25 mouse cellular contexts compared by ENCODE assay signal in the genomic region with DNA sequence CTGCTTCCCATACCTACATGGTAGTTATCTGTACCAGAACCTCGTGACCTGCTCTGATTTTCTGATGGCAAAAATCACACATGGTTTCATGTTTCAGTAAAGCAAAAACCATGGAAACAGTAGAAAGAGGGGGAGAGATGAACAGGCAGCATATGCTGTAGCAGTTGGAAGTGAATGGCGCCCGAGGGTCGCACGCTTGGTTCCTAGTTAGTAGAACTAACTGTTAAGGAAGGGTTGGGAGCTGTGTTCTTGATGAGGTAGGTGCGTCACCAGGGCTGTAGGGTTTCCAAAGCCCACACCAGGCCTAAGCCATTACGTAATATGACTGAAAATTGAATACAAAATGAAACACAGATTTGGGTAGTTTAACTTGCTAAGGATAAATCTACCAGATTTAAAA.
DNase-seq lines count a peak whose midpoint lies in the region; ATAC-seq and TF ChIP-seq lines count a peak whose summit lies in the region.
"Had no signal": no experiment of that assay in that cellular context is flagged by ENCODE, and none has a peak within 500 bp of the region (broad histone marks: within the 10 kb centered on the region; RNA-seq: fewer than 3 reads in every experiment).

No protein-coding gene starts in this region.

- H3K27ac ChIP-seq in layer of hippocampus, adult 2 months: peak overlapping the region; percentile 79
- H3K27ac ChIP-seq in intestine, embryonic 16.5 days (ENCODE audit: low read length): no peak overlapping the region
- H3K27ac ChIP-seq: embryonic facial prominence, embryonic 10.5 days; embryonic facial prominence, embryonic 12.5 days; forebrain, embryonic 13.5 days; forebrain, embryonic 15.5 days had no signal

- no peak overlapping the region for H3K4me3 ChIP-seq in layer of hippocampus, adult 2 months
- H3K4me3 ChIP-seq in intestine, embryonic 16.5 days (ENCODE audit: low read length): no peak overlapping the region
- H3K4me3 ChIP-seq: embryonic facial prominence, embryonic 10.5 days; embryonic facial prominence, embryonic 12.5 days; forebrain, embryonic 13.5 days; forebrain, embryonic 15.5 days had no signal

- DNase-seq in layer of hippocampus, adult 11-12 months (ENCODE audit: low spot score): peak; percentile 35
- no peak for DNase-seq in layer of hippocampus, adult 9-10 months (ENCODE audit: low spot score)
- peak; percentile 35 to 49 for DNase-seq in layer of hippocampus, adult 2 months (ENCODE audit: low spot score in 2 of 2)
- DNase-seq in layer of hippocampus, adult 8-10 months (ENCODE audit: low spot score in 2 of 2): peak; percentile 25 to 43
- peak; percentile 35 to 65 for DNase-seq in layer of hippocampus, postnatal 14 days (ENCODE audit: low spot score in 2 of 2)
- DNase-seq in frontal cortex, postnatal 10 days (ENCODE audit: low spot score in 2 of 2): no peak
- DNase-seq: adrenal gland, adult 8-10 months; adrenal gland, postnatal 14 days; adrenal gland, postnatal 36 days; cerebellum, adult 11-12 months; cerebellum, adult 2 months; cerebellum, adult 9-10 months; cerebellum, postnatal 10 days; cerebellum, postnatal 25 days had no signal

- H3K27me3 ChIP-seq in intestine, embryonic 16.5 days (replicated peaks; ENCODE audit: control insufficient read depth, insufficient read depth, low read length): no peaks in the 10 kb centered on the region
- H3K27me3 ChIP-seq: CH12.LX; embryonic facial prominence, embryonic 12.5 days; forebrain, embryonic 13.5 days; forebrain, embryonic 15.5 days; Patski had no signal

- no peak for ATAC-seq in monocyte, adult 5-6 weeks (replicated peaks; ENCODE audit: insufficient number of reproducible peaks, low FRiP score, low TSS enrichment, poor library complexity, severe bottlenecking)
- no peak for ATAC-seq in intestine, embryonic 16.5 days
- ATAC-seq: activated CD4-positive, CD25-positive, alpha-beta regulatory T cell, adult 4 months; CD4-positive, CD25-positive, alpha-beta regulatory T cell, adult 4 months; forebrain, embryonic 13.5 days; forebrain, embryonic 15.5 days; Patski had no signal

- no peak overlapping the region for H3K4me2 ChIP-seq in intestine, embryonic 16.5 days (ENCODE audit: low read depth, low read length)
- H3K4me2 ChIP-seq: embryonic facial prominence, embryonic 12.5 days; forebrain, embryonic 13.5 days; forebrain, embryonic 15.5 days had no signal

- WGBS in intestine, embryonic 16.5 days: 95% methylated on average over 7 of the region's 7 CpGs

- TF ChIP-seq CTCF in layer of hippocampus, adult 2 months (conservative IDR thresholded peaks at IDR 0.05): no peak

- H3K9ac ChIP-seq in intestine, embryonic 16.5 days (ENCODE audit: low read depth, low read length): no peak overlapping the region
- H3K9ac ChIP-seq: embryonic facial prominence, embryonic 12.5 days; forebrain, embryonic 13.5 days; forebrain, embryonic 15.5 days had no signal

- H3K9me3 ChIP-seq in intestine, embryonic 16.5 days (ENCODE audit: control insufficient read depth, low read length): no peaks in the 10 kb centered on the region
- H3K9me3 ChIP-seq: embryonic facial prominence, embryonic 10.5 days; embryonic facial prominence, embryonic 12.5 days; forebrain, embryonic 13.5 days; forebrain, embryonic 15.5 days; G1E had no signal

- no peaks in the 10 kb centered on the region for H3K4me1 ChIP-seq in intestine, embryonic 16.5 days (ENCODE audit: control insufficient read depth, insufficient read depth, low read length)
- H3K4me1 ChIP-seq: embryonic facial prominence, embryonic 10.5 days; embryonic facial prominence, embryonic 12.5 days; forebrain, embryonic 13.5 days; forebrain, embryonic 15.5 days had no signal

- 0 out of 2 replicates have a peak, but pooled peaks cover 3% of the 10 kb centered on the region for H3K36me3 ChIP-seq in intestine, embryonic 16.5 days (ENCODE audit: control insufficient read depth, insufficient read depth, low read length)

Comparison
In these comparisons a context has a peak if more than half of its experiments do, and no peak if none do; other contexts are left out.
1. DNase-seq: peak in layer of hippocampus, adult 11-12 months (single experiment), layer of hippocampus, adult 2 months (2 of 2), layer of hippocampus, adult 8-10 months (2 of 2) and layer of hippocampus, postnatal 14 days (2 of 2); none in layer of hippocampus, adult 9-10 months (single experiment) and frontal cortex, postnatal 10 days (0 of 2).